Mouse (Mus musculus): ENCODE data around the gene Dnah8.
A peak's percentile ranks its signal among the peaks of the same experiment; 100 is the strongest.

The Dnah8 gene

DNA sequence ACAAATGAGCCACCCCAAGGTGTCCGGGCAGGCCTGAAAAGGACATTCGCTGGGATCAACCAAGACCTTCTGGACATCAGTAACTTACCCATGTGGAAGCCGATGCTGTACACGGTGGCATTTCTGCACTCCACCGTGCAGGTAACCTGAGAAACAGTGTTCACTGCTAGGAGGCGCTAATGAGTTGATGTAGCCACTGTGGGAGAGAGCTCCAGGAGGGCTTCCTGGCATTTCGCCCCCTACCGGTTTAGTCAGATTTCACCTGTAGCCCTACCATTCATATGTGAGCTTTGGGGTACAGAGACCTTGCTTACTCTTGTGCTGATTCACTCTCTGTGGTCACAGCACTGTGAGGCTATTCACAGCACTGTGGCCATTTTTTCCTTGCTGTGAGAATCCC lies 195.0 kb downstream of the Dnah8 start:
- no peak for DNase-seq (ENCODE audit: low spot score)

DNA sequence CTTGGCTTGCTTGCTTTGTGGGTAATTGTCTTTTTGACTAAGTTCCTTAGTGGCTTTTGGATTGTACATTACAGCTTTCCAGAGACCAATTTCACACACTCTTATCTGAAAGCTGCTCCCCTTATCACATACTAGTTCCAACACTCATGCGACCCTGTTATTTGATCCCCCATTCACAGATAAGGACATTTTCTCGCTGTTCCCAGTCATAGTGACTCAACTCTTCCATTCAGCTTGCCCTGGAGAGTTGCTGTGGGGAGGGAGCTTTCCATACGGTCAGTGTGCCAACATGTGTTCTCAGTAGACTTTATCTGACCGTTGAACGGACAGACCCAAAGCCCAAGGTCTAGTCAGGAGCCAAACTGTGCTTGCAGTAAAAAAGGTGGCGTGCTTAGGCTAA lies 197.0 kb downstream of the Dnah8 start:
- no peak for DNase-seq (ENCODE audit: low spot score)

DNA sequence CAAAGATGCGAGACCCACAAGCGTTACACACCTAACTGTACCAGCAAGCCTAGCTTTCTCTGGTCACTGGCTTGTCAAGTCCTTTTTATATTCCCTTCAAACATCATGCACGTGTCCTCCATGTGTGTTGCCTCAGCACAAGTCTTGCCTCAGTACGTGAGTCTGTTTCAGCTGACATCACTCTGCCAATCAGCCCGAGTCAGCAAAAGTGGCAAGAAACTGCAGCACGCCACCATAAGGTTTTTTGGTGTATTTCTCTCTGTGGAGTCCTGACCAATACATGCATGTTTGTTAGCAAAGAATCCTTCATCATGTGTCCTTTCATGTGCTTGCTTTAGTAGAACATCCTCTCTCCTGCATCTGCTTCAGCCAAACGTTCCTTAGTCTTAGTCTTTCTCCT lies 200.3 kb downstream of the Dnah8 start:
- DNase-seq (ENCODE audit: low spot score), result no peak

DNA sequence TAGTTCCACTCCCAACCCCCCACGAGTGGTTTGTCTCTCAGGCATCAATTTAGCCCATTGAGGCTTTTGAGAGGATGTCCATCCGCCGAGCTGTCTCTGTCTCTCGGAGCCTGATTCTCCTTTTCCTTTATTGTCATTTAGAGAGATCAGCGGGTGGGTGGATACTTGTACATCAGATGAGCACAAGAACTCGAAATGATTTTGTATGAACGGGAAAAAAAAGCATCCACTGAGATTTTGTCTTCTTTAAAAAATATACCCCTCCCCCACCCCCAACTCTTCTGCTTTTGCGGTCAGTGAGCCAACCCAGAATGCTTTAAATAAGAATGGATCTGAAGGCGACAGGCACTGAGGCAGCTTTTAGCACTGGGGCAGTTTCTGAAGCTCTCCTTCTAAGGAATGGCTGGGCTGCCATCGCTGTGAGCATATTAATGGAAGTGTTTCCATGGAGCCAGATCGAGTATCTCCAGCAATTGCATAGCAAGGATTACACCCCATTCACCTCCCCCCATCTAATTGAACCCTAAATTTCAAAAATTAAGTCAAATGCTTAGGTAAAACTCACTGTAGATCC lies 201.7 kb downstream of the Dnah8 start:
- DNase-seq (ENCODE audit: low spot score), result no peak

DNA sequence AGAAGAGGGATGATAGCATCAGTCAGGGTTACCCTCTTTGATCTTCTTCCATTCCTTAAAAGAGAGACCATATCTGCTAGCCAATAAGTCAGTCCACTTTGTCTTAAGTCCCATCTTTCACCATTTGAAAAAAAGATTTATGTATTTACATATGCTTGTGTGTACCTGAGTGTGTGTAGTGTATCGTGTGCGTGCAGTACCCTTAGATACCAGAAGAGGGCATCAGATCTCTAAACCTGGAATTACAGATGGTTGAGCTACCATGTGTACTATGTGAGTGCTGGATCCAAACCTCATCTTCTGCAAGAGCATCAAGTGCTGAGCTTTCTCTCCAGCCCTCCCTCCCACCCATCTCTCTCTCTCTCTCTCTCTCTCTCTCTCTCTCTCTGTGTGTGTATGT lies 207.0 kb downstream of the Dnah8 start:
- no peak for DNase-seq (ENCODE audit: low spot score)

GRCm38 (mm10) chr17:30835419-30835818 lies 211.3 kb downstream of the Dnah8 start:
- DNase-seq (ENCODE audit: low spot score), result no peak

- no peak for DNase-seq (ENCODE audit: low spot score)
Measured at GRCm38 (mm10) chr17:30837031-30837430, 212.9 kb downstream of the Dnah8 start.

DNA sequence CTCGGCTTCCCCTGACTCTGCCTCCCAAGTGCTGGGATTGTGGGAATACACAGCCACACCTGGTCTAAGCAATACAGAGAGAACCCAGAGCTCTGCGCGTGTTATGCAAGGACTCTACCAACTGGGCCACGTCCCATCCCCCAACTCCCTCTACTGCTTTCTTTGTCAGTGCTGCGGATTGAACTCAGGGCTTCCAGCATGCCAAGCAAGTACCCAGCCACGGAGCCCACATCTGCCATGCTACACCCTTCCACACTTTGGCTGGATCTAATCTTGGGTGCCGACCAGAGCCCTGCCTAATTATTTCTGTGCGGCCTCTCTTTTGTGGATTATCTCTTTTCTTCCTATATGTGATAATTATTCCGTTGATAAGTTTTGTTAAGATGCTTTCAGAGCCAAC lies 215.9 kb downstream of the Dnah8 start:
- no peak for DNase-seq (ENCODE audit: low spot score)

DNA sequence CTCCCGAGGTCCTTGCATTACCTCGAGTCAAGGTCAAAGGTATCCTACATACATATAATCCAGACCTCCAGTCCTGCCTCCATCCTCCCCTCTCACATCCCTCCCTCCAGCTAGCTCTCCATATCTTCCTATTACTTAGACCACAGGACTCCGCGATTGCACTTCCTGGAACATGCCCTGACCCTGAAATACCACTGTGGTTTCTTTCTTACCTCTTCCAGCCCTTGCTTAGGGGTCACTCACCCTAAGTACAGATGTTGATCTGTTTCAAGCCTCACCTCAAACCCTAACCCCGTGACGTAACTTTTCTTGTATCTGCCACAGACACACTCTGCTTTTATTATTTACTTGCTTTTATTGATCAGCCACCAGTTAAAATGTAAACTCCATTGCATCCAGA lies 218.2 kb downstream of the Dnah8 start:
- DNase-seq (ENCODE audit: low spot score), result no peak

DNA sequence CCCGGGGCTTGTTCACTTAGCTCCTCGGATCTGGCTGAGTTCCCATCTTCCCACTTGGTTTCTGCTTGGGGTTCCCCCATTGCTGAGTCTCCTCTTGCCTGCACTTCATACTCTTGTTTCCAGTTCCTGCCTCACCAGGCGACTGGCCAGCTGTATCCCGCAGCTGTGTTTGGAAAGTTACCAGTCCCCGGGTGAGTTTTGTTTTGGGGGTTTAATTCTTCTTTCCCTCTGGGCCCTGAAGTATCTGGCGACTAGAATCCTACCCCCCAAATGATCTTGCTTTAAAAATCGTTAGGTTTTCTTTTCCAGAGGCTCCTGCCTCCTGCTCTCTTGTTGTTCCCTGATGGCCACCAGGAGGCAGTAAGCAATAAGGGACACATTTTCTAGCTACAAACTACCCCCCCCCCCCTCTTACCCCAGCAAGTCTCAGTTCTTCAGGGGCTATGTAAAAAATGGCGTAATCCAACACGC lies 220.2 kb downstream of the Dnah8 start:
- no peak for DNase-seq (ENCODE audit: low spot score)

GRCm38 (mm10) chr17:30847498-30847897 lies 223.3 kb downstream of the Dnah8 start:
- DNase-seq (ENCODE audit: low spot score), result no peak

DNA sequence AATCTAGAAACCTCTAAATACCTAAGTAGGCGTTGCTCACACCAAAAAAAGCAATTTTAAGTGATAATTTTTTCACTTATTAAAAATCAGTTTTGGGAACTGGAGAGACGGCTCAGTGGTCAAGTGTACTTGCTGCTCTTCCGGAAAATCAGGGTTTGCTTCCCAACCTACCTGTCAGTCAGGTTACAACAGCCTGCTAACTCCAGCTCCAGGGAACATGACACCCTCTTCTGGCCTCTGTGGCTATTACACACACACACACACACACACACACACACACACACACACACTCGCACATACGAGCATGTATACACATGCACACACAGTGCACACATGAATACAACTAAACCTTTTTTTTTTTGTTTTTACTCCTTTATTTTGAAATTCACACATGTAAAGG lies 223.9 kb downstream of the Dnah8 start:
- no peak for DNase-seq (ENCODE audit: low spot score)

GRCm38 (mm10) chr17:30848804-30849203 lies 224.7 kb downstream of the Dnah8 start:
- no peak for DNase-seq (ENCODE audit: low spot score)

DNA sequence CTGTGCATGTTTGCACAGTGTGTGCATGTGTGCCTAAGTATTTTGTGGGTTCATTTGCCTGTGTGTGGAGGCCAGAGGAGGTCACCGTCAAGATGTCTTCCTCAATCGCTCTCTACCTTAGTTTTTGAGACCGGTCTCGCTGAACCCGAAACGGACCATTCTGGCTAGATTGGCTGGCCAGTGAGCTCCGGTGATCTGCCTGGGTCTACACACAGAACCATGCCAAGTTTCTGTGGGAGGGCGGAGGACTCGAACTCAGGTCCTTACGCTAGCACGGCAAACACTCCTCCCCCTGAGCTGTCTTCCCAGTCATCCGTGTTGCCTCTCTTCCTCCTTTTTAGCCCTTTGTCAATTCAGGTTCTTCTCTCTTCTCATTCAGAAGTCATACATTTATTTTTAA lies 225.7 kb downstream of the Dnah8 start:
- no peak for DNase-seq (ENCODE audit: low spot score)

DNA sequence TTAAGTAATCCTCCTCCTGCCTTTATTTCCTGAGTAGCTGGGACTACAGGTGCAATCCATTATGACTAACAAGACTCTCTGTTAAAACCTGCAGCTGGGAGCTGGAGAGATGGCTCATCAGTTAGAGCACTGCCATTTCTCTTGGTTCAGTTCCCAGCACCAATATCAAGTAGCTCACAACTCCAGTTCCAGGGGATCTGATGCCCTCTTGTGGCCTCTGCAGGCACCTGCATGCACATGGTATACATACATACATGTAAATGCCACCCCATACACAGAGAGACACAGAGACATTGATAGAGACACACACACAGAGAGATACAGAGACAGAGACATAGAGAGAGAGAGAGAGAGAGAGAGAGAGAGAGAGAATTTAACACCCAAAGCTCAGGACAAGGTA lies 228.2 kb downstream of the Dnah8 start:
- DNase-seq (ENCODE audit: low spot score), result no peak

- no peak for DNase-seq (ENCODE audit: low spot score)
Measured at GRCm38 (mm10) chr17:30857347-30857746, 233.2 kb downstream of the Dnah8 start.

GRCm38 (mm10) chr17:30858586-30859259 lies 234.6 kb downstream of the Dnah8 start:
- DNase-seq (ENCODE audit: low spot score), result no peak

DNA sequence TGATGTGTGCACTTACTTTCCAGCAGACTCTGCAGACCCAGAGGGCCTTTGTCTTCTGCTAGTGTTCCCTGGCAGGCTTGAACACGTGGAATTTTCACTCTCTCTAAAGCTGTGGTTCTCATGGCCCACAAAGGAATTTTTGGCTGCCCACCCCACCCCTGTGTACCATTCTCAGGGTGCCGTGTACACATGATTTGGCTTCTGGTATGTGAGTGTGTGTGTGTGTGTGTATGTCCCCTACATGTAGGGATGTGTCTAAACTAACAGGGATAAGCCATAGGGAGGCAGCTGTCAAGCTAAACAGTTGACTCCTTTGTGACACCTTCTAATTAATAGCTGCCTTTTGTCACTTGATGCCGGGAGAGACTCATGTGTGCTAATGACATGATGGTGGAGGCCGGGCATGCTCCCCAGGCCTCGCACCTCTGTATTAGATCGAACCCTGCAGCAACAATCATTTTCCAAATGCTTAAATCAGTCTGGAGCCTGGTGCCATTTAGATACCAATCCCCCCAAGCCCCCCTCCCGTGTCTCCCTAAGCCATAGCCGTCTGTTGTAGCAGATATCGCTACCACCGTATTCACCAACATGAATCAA lies 235.9 kb downstream of the Dnah8 start:
- no peak for DNase-seq (ENCODE audit: low spot score)

- DNase-seq (ENCODE audit: low spot score), result no peak
Measured at GRCm38 (mm10) chr17:30860606-30861005, 236.5 kb downstream of the Dnah8 start.

DNA sequence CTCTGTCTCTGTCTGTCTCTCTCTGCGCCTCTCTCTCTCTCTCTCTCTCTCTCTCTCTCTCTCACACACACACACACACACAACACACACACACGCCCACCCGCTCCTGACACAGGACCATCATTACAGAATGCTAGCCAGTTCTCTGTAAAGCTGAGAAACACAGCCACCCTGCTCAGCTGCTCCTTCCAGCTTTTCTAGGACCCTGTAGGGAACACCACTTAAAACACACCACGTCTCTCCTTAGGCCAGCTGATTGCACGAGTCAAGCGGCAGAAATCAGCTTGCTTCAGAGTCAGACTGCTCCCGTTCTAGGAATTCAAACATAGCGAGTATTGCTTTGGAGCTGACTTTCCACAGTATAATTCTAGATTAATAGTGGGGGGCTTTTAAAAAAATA lies 242.1 kb downstream of the Dnah8 start:
- DNase-seq (ENCODE audit: low spot score), result no peak

- no peak for DNase-seq (ENCODE audit: low spot score)
Measured at GRCm38 (mm10) chr17:30866966-30867365, 242.8 kb downstream of the Dnah8 start.

- no peak for DNase-seq (ENCODE audit: low spot score)
Measured at GRCm38 (mm10) chr17:30871040-30871439, 246.9 kb downstream of the Dnah8 start.

- DNase-seq (ENCODE audit: low spot score), result peak; percentile 85
Measured at GRCm38 (mm10) chr17:30874276-30874675, 250.1 kb downstream of the Dnah8 start.

DNA sequence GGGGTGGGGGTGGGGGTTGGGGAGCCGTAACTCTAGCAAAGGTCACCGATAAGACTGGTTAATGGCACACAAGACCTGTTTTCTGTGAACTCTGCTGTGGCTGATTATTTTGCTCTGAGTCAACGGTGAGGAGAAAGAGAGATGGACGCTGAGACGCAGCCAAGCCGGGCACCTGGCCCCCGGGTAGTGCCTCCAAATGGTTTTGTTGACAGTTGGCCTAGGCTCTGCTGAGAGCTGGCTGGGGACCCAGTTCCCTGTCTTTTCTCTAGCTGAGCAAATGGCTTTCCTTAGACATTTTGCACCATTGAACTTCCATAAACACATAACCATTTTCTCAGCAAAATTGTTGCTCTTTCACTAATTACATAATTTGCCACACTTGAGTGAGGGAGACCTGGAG lies 253.3 kb downstream of the Dnah8 start:
- no peak for DNase-seq (ENCODE audit: low spot score)

All from testis, postnatal 14 days (tissue).